Mouse (Mus musculus): ENCODE measurements around the gene Nefh.

Gene Nefh

GRCm38 (mm10) chr11:4947813-4948174 is at the start of gene Nefh:
TSS of gene Nefh (minus strand) at chr11:4948064.
- no peak for DNase-seq (ENCODE audit: low spot score in 2 of 2)

GRCm38 (mm10) chr11:4996621-4997199 is 48.8 kb upstream of the Nefh start:
- DNase-seq (ENCODE audit: low spot score in 2 of 2): no peak

GRCm38 (mm10) chr11:4995676-4996075 is 47.8 kb upstream of the Nefh start:
- DNase-seq (ENCODE audit: low spot score in 2 of 2): no peak

- no peak for DNase-seq (ENCODE audit: low spot score in 2 of 2)
Observed at GRCm38 (mm10) chr11:4992471-4992870, 44.6 kb upstream of the Nefh start.

DNA sequence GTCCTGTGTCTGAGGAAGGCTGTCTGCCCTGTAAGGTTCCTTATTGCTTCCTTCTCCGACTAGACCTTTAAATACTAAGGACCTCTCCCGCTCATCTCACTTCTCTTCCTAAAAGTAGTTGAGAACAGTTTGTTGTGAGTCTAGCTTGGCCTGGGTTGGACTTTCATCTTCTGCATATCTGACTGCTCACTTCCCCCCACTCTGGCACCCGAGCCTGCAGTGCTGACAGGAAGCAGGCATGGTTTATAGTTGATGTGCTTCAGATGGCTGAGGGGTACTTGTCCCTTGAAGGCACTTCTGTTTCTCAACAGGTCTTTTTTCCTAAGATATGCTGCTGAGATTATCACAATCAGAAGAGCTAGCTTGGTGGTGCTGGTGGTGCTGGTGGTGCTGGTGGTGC is 41.3 kb upstream of the Nefh start:
- no peak for DNase-seq (ENCODE audit: low spot score in 2 of 2)

- no peak for DNase-seq (ENCODE audit: low spot score in 2 of 2)
Observed at GRCm38 (mm10) chr11:4987487-4987852, 39.6 kb upstream of the Nefh start.

GRCm38 (mm10) chr11:4986695-4987486 is 39.0 kb upstream of the Nefh start, which contains the start of gene Ap1b1:
TSS of gene Ap1b1 (plus strand) at chr11:4986824.
- DNase-seq (ENCODE audit: low spot score in 2 of 2): peak; percentile 87 to 92

DNA sequence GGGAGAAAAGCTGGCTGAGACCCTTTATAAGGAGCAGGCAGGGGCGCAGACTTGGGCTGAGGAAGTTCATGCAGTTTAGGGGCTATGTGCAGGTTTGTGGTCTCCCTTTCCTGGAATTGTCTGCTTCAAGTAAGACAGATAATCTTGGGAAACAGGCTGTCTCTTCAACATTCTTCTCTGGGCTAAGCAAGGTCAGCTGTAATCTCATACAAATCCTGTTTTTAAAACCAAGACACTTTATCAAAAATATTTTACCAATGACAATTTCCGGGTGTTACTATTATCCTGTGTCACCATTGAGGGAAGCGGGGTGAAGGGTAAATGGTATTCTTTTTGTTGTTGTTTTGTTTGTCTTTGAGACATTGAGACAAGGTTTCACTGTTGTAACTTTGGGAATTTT is 36.9 kb upstream of the Nefh start:
- no peak for DNase-seq (ENCODE audit: low spot score in 2 of 2)

GRCm38 (mm10) chr11:4984249-4984648 is 36.4 kb upstream of the Nefh start:
- no peak for DNase-seq (ENCODE audit: low spot score in 2 of 2)

DNA sequence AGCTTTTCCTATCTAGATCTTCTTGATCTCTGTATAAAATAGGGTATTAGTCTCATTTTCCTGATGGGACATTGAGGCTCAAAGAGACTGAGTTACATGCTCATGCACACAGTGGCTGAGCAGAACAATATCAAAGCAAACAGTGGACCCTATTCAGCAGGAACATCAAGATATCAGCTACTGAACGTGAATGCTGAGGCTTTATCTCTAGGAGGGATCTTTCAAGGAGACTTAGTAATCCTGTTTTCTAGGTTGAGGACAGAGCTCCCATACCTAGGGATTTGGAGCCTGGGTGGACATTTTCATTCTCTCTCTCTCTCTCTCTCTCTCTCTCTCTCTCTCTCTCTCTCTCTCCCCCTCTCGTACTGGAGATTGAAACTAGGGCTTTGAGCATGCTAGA is 35.7 kb upstream of the Nefh start:
- DNase-seq (ENCODE audit: low spot score in 2 of 2): no peak

DNA sequence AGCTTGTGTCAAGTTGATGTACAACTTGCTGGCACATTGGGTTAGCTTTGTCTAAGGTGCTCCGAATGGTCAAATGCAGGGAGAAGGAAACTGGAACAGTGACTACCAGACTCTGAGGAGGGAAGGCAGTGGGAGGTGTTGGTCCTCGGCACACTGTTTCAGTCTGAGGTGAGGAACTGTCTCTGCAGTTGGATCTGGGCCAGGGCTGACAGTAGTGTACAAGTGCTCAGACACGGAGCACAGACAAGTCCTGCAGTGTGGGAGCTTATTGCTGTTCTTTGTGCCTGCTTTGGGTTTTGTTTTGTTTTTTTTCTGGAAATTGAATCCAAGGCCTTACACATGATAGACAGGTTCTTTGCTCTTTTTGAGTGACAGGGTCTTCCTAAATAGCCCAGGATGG is 35.1 kb upstream of the Nefh start:
- no peak for DNase-seq (ENCODE audit: low spot score in 2 of 2)

DNA sequence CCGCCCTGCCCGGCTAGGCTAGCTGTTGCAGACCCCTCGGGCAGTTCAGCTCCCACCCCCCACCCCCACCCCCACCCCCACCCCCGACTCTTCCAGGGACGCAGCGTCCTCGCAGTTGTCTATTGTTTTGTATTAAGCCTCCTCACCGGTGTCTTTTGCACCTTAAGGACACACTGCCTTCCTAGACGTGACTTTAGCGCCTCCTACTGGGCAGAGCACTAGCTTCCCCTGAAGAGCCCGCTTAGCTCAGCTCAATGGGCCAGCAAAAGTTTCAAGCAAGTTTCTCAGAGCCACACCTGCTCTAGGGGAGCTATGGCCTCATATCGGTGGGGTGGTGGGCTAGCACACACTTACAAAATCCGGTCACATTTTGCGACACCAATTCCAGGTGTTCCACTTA is 27.8 kb upstream of the Nefh start:
- peak; percentile 36 to 65 for DNase-seq (ENCODE audit: low spot score in 2 of 2)

GRCm38 (mm10) chr11:4974376-4975122 is 26.7 kb upstream of the Nefh start:
- DNase-seq (ENCODE audit: low spot score in 2 of 2): no peak

GRCm38 (mm10) chr11:4973871-4974256 is 26.0 kb upstream of the Nefh start:
- no peak for DNase-seq (ENCODE audit: low spot score in 2 of 2)

DNA sequence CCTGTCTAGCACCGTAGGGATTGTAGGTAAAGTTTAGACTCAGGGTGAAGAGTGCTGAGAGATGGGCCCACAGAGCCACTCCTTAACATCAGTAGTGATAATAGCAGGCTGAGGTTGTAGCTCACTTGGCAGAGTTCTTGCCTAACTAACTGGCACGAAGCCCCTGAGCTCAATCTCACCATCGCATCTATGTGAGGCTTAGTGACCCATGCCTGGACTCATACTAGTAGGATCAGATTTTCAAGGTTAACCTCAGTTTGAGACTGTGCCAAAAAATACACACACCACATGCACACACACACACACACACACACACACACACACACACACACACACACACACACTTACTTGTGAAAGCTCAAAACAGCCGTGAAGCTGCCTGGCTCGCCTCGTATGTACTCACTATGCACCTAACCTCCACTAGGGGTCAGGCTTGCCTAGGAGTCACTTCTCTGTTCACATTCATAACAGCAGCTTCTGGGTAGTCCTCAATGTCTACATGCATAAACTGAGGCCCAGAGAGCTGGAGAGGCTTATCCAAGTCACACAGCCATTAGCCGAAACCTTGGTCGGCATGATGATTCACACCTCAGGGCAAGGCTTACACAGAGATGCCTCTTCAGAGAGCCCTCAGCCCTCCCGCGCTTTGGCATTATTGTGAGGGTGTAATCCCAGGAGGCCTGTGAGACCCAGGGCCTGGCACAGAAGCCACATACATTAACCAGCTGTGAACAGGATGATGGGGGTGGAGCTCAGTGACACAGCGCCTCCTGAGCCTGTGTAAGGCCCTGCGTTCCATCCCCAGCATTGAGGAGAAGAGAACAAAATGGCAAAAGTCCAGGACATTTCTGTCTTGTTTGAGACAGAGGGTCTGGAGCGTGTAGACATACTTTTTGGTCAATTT is 25.4 kb upstream of the Nefh start:
- DNase-seq (ENCODE audit: low spot score in 2 of 2): peak; percentile 26 to 52

DNA sequence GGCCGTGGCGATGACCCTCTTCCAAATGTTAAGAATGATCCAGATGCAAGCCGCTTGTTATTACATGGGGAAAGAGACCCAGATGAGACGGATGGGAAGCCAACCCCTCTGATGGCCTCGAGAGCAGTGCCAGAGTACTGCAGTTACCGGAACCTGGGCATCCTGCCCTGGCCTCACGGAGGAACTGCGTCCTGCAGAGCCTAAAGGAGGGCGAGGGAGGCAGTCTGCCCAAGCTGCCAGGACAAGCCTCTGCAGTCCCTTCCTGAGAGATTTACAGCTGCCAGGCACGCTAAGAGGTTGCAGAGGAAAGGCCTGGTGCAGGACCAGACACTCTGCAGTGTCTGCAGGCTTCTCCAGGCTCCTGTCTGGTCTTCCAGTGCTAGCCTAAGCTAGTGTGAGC is 20.5 kb upstream of the Nefh start:
- DNase-seq (ENCODE audit: low spot score in 2 of 2): no peak

DNA sequence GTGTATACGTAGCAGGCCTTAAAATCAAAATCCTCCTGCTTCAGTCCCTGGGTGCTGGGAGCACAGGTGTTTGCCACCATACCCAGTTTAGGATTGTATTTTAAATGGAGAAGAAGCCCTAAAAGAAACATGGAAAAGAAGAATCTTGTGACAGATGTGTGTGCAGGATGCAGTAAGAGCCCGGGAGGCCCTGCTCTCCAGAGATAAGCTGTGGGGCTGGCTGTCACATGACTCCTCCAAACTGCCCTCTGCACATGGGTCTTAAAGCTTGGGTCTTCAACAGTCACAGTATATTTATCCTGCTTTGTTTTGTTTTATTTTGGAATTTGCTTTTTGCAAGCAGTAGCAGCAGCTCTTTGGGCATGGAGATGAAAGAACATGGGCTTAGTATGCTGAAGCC is 19.7 kb upstream of the Nefh start:
- no peak for DNase-seq (ENCODE audit: low spot score in 2 of 2)

GRCm38 (mm10) chr11:4966888-4967287 is 19.0 kb upstream of the Nefh start:
- DNase-seq (ENCODE audit: low spot score in 2 of 2): no peak

GRCm38 (mm10) chr11:4966325-4966724 is 18.5 kb upstream of the Nefh start:
- DNase-seq (ENCODE audit: low spot score in 2 of 2): no peak

GRCm38 (mm10) chr11:4963099-4963808 is 15.4 kb upstream of the Nefh start:
- DNase-seq (ENCODE audit: low spot score in 2 of 2): no peak

- peak in 1 of 2 experiments; percentile 14 for DNase-seq (ENCODE audit: low spot score in 2 of 2)
Observed at GRCm38 (mm10) chr11:4953918-4954317, 6.1 kb upstream of the Nefh start.

Data from urinary bladder, postnatal 36 days (tissue).